Mouse (Mus musculus) adrenal gland, adult (tissue): Measurements from ENCODE around the gene Dnase2b.

Experiments
- DNase-seq, 2 experiments: peaks; one replicate each; pipeline ENCODE4 v3.0.0; 2022 to 2023; ENCODE audit warnings: low spot score in 1 of 2; ENCODE audit not compliant: inconsistent age in 2 of 2

Dnase2b gene

GRCm38 (mm10) chr3:146615496-146615895 lies at the start of gene Dnase2b:
Dnase2b (minus strand) TSS chr3:146615596.
- DNase-seq: no peak

GRCm38 (mm10) chr3:146661907-146662306 lies 46.5 kb upstream of the Dnase2b start:
- DNase-seq: no peak

GRCm38 (mm10) chr3:146661001-146661400 lies 45.6 kb upstream of the Dnase2b start:
- no peak for DNase-seq

- DNase-seq: peak; percentile 42 to 76
Measured at GRCm38 (mm10) chr3:146659321-146659720, 43.9 kb upstream of the Dnase2b start.

GRCm38 (mm10) chr3:146658061-146658639 lies 42.8 kb upstream of the Dnase2b start:
- no peak for DNase-seq

- DNase-seq: peak; percentile 82 to 86
Measured at GRCm38 (mm10) chr3:146657433-146657832, 42.0 kb upstream of the Dnase2b start.

- DNase-seq: peak in 1 of 2 experiments; percentile 68
Measured at GRCm38 (mm10) chr3:146655111-146655577, 39.7 kb upstream of the Dnase2b start.

- peak in 1 of 2 experiments; percentile 35 for DNase-seq
Measured at GRCm38 (mm10) chr3:146653692-146654091, 38.3 kb upstream of the Dnase2b start.

GRCm38 (mm10) chr3:146652431-146652830 lies 37.0 kb upstream of the Dnase2b start:
- peak; percentile 71 to 86 for DNase-seq

- no peak for DNase-seq
Measured at GRCm38 (mm10) chr3:146651217-146651616, 35.8 kb upstream of the Dnase2b start, which contains the start of gene 4930503B20Rik. 4930503B20Rik (minus strand) TSS chr3:146651317.

- DNase-seq: no peak
Measured at GRCm38 (mm10) chr3:146650716-146651115, 35.3 kb upstream of the Dnase2b start.

GRCm38 (mm10) chr3:146649311-146649894 lies 34.0 kb upstream of the Dnase2b start:
- no peak for DNase-seq

- peak; percentile 63 to 77 for DNase-seq
Measured at GRCm38 (mm10) chr3:146641818-146642427, 26.5 kb upstream of the Dnase2b start.

- DNase-seq: peak in 1 of 2 experiments; percentile 40
Measured at GRCm38 (mm10) chr3:146632506-146632905, 17.1 kb upstream of the Dnase2b start.

GRCm38 (mm10) chr3:146628227-146628982 lies 13.0 kb upstream of the Dnase2b start:
- no peak for DNase-seq

GRCm38 (mm10) chr3:146625766-146626165 lies 10.4 kb upstream of the Dnase2b start:
- no peak for DNase-seq

GRCm38 (mm10) chr3:146621966-146622365 lies 6.6 kb upstream of the Dnase2b start:
- no peak for DNase-seq

- DNase-seq: peak; percentile 83 to 90
Measured at GRCm38 (mm10) chr3:146620555-146621249, 5.3 kb upstream of the Dnase2b start.

- DNase-seq: no peak
Measured at GRCm38 (mm10) chr3:146620101-146620500, 4.7 kb upstream of the Dnase2b start.

- no peak for DNase-seq
Measured at GRCm38 (mm10) chr3:146618357-146618756, 3.0 kb upstream of the Dnase2b start.

GRCm38 (mm10) chr3:146617946-146618345 lies 2.5 kb upstream of the Dnase2b start:
- no peak for DNase-seq
